Mouse (Mus musculus) cerebellum, adult 8-10 months (tissue): ENCODE data around the gene Usb1.
"Not testable (repeated sequence)": the region's sequence is repeated elsewhere in the genome, so short reads cannot be mapped to it uniquely, and the experiment has no call there.

ENCODE experiments used
- DNase-seq: peaks from one replicate; pipeline ENCODE4 v3.0.0; 2022

Usb1 gene

GRCm38 (mm10) chr8:95376309-95376999 is 44.4 kb downstream of the Usb1 start:
- DNase-seq, result no peak

GRCm38 (mm10) chr8:95377101-95377500 is 45.0 kb downstream of the Usb1 start:
- no peak for DNase-seq

- DNase-seq, result no peak
Observed at GRCm38 (mm10) chr8:95377863-95378291, 45.8 kb downstream of the Usb1 start.

GRCm38 (mm10) chr8:95378928-95379327 is 46.8 kb downstream of the Usb1 start:
- not testable (repeated sequence) for DNase-seq

GRCm38 (mm10) chr8:95380953-95381352 is 48.9 kb downstream of the Usb1 start:
- DNase-seq, result no peak

GRCm38 (mm10) chr8:95381595-95381994 is 49.5 kb downstream of the Usb1 start:
- DNase-seq, result no peak

- DNase-seq, result no peak
Observed at GRCm38 (mm10) chr8:95384501-95384900, 52.4 kb downstream of the Usb1 start.

GRCm38 (mm10) chr8:95386037-95386436 is 54.0 kb downstream of the Usb1 start:
- DNase-seq, result no peak

- no peak for DNase-seq
Observed at GRCm38 (mm10) chr8:95387221-95387620, 55.1 kb downstream of the Usb1 start.

GRCm38 (mm10) chr8:95387936-95388335 is 55.9 kb downstream of the Usb1 start:
- DNase-seq, result no peak

GRCm38 (mm10) chr8:95390312-95390711 is 58.2 kb downstream of the Usb1 start:
- no peak for DNase-seq

GRCm38 (mm10) chr8:95391101-95391500 is 59.0 kb downstream of the Usb1 start:
- no peak for DNase-seq

- DNase-seq, result no peak
Observed at GRCm38 (mm10) chr8:95392604-95393003, 60.5 kb downstream of the Usb1 start.

GRCm38 (mm10) chr8:95395186-95395918 is 63.3 kb downstream of the Usb1 start:
- no peak for DNase-seq

- no peak for DNase-seq
Observed at GRCm38 (mm10) chr8:95396752-95397151, 64.7 kb downstream of the Usb1 start.
